Mouse (Mus musculus) cerebellum, postnatal 10 days (tissue): ENCODE measurements at regions not wholly inside any gene's neighbourhood (a gene's known extent, or its start where the extent isn't known, plus 50 kb on each side); places are given as distances from the start of the nearest gene placed in this dataset.

ENCODE experiments used
- DNase-seq, 2 experiments: peaks; one replicate each; pipeline ENCODE4 v3.0.0; 2021; ENCODE audit warnings: mixed read lengths in 2 of 2

- DNase-seq = no peak
Observed at GRCm38 (mm10) chr1:129219098-129219497, 54.0 kb upstream of the Thsd7b start.

GRCm38 (mm10) chr1:129208806-129209205 lies 64.3 kb upstream of the Thsd7b start:
- no peak for DNase-seq

GRCm38 (mm10) chr1:129208406-129208805 lies 64.7 kb upstream of the Thsd7b start:
- peak; percentile 8 to 14 for DNase-seq

GRCm38 (mm10) chr1:129207674-129208073 lies 65.4 kb upstream of the Thsd7b start:
- no peak for DNase-seq

GRCm38 (mm10) chr1:129180174-129180759 lies 92.8 kb upstream of the Thsd7b start:
- DNase-seq = no peak

GRCm38 (mm10) chr1:129169936-129170335 lies 103.2 kb upstream of the Thsd7b start:
- DNase-seq = no peak

- DNase-seq = peak; percentile 60 to 69
Observed at GRCm38 (mm10) chr1:129150643-129151042, 122.5 kb upstream of the Thsd7b start.

GRCm38 (mm10) chr1:129148733-129149388 lies 124.2 kb upstream of the Thsd7b start:
- DNase-seq = no peak

GRCm38 (mm10) chr1:129146395-129147094 lies 126.6 kb upstream of the Thsd7b start:
- DNase-seq = no peak

- no peak for DNase-seq
Observed at GRCm38 (mm10) chr1:129138783-129139182, 134.3 kb upstream of the Thsd7b start.

GRCm38 (mm10) chr1:129106961-129107557 lies 166.0 kb upstream of the Thsd7b start:
- no peak for DNase-seq

- no peak for DNase-seq
Observed at GRCm38 (mm10) chr1:129100997-129101396, 172.1 kb upstream of the Thsd7b start.

- DNase-seq = peak in 1 of 2 experiments; percentile 12
Observed at GRCm38 (mm10) chr1:129078274-129078673, 194.8 kb upstream of the Thsd7b start.

- peak; percentile 40 to 51 for DNase-seq
Observed at GRCm38 (mm10) chr1:129057182-129057581, 215.9 kb upstream of the Thsd7b start.

GRCm38 (mm10) chr1:129055252-129055651 lies 217.8 kb upstream of the Thsd7b start:
- DNase-seq = peak in 1 of 2 experiments; percentile 4

- no peak for DNase-seq
Observed at GRCm38 (mm10) chr1:129033707-129034106, 239.4 kb upstream of the Thsd7b start.

GRCm38 (mm10) chr1:129005899-129006298 lies 267.2 kb upstream of the Thsd7b start:
- DNase-seq = peak; percentile 81 to 84

GRCm38 (mm10) chr1:129002286-129002685 lies 270.8 kb upstream of the Thsd7b start:
- DNase-seq = peak; percentile 68 to 84

- peak in 1 of 2 experiments; percentile 8 for DNase-seq
Observed at GRCm38 (mm10) chr1:129001766-129002165, 271.3 kb upstream of the Thsd7b start.

- peak; percentile 60 to 69 for DNase-seq
Observed at GRCm38 (mm10) chr1:128999741-129000517, 273.2 kb upstream of the Thsd7b start.

GRCm38 (mm10) chr1:128994655-128995054 lies 278.4 kb upstream of the Thsd7b start:
- DNase-seq = peak; percentile 94 to 95

- DNase-seq = peak; percentile 79 to 86
Observed at GRCm38 (mm10) chr1:128983411-128983810, 289.7 kb upstream of the Thsd7b start.

GRCm38 (mm10) chr1:128975586-128975985 lies 297.5 kb upstream of the Thsd7b start:
- DNase-seq = peak; percentile 87 to 91
